Mouse (Mus musculus): ENCODE results near the gene Isca1.
"Not testable (repeated sequence)": the region's sequence is repeated elsewhere in the genome, so short reads cannot be mapped to it uniquely, and the experiment has no call there.

Isca1 gene

DNA sequence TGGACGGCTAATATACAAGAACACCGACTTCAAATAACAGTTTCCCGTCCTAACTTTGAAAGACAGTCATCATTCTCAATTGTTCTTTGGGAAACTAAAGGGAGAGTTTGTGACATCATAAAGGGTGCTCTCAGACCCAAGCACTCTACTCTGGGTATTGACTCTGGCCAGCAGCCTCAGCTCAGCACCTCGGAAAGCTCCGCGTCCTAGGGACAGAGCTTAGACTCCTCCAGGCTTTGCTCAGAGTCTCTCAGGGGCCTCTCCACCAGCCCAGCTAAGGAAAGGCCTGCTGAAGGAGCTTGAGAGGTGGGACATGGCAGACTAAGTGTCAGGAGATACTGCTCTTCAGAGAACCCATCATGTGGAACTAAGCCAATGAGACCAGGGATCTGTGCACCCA lies 23.4 kb downstream of the Isca1 start:
- DNase-seq = peak; percentile 21

DNA sequence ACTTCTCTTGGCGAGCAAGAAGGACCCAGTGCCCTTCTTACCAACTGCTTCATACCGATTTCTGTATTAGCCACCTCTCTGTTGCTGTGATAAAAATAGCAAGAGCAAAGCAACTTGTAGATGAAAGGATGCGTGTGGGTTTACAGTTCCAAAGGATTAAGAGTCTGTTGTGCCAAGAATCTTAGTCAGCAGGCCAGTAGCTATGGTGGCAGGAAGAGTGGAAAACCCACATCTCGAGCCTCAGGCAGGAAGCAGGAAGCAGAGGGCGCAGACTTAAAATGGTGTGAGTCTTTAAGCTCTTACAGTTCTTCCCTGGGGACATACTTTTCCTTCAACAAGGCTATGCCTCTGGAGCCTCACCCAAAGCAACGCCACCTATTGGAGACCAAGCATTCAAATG lies 24.1 kb downstream of the Isca1 start:
- DNase-seq = no peak

DNA sequence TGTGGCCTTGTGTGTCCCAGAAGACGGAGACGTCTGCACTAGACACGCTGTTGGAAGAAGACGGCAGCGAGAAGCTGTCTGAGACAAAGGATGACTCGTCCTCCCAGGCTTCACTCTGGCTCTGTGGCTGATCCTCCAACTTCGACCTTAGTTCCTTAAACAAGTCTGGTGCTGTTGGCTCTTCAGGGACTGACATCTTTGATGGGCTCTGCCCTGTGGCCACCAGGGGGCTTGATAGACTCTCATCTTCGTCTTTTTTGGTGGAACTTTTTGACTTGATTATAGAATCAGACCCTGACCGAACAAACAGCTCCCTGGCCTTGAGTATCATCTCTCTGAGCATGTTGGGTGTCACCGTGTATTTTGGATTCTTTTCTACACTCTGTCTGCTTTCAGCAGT lies 27.9 kb downstream of the Isca1 start:
- peak; percentile 63 for DNase-seq

GRCm38 (mm10) chr13:59741096-59741495 lies 28.5 kb downstream of the Isca1 start:
- DNase-seq = peak; percentile 41

DNA sequence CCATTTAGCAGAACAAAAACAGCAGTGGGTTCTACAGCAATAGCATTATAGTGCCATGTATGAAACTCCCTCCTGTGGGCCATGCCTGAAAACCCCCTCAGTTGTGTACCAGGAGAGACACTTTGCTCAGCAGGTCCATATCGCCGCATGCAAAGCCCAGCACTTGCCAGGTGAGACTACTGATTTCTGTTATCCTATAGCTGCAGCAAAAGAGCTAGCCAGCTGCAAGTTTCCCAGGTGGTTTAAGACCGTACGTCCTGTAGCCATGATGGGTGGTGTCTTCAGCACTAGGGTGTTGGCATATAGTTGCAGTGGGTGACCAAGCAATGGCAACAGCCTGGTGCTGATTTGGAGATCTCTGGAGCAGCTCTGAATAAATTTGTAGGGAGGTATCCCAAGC lies 30.2 kb downstream of the Isca1 start:
- DNase-seq = no peak

DNA sequence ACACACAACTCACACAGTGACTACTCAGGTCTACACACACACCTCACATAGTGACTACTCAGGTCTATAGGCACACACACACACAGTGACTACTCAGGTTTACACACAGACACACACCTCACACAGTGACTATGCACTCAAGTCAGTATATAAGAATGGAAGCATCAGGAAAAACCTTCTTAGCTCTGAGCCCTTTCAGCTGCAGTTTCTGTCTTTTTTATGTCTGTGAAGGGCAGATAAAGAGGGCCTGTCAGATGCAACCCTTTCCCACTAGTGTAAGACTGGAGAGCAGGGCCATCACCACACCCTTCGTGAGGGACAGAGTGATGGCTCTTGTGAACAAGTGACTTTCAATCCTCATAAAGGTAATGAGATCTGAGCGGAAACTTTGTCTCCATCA lies 31.2 kb downstream of the Isca1 start:
- no peak for DNase-seq

DNA sequence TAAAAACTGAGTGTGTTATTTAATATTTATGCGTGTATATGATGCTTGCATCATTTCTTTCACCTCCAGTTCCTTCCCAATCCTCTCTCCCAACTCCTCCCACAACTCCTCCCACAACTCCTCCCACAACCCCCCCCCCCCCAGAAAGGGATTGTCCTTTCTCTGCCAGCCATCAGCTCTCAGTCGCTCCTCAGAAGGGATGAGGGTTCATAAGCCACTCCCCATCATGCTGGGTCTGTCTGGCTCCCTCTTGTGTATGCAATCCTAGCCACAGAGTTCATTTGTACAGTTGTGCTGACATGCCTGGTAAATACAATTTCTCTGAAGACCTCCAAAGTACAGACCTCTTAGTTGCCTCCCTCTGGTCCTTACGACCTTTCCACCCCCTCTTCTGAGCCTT lies 34.4 kb downstream of the Isca1 start:
- peak; percentile 29 for DNase-seq

- DNase-seq = not testable (repeated sequence)
Measured at GRCm38 (mm10) chr13:59734347-59734746, 35.3 kb downstream of the Isca1 start.

- DNase-seq = no peak
Measured at GRCm38 (mm10) chr13:59733936-59734335, 35.7 kb downstream of the Isca1 start.

GRCm38 (mm10) chr13:59731652-59732051 lies 38.0 kb downstream of the Isca1 start, which contains the start of gene Spata31d1d:
Spata31d1d (minus strand) TSS chr13:59731752.
- DNase-seq = no peak

DNA sequence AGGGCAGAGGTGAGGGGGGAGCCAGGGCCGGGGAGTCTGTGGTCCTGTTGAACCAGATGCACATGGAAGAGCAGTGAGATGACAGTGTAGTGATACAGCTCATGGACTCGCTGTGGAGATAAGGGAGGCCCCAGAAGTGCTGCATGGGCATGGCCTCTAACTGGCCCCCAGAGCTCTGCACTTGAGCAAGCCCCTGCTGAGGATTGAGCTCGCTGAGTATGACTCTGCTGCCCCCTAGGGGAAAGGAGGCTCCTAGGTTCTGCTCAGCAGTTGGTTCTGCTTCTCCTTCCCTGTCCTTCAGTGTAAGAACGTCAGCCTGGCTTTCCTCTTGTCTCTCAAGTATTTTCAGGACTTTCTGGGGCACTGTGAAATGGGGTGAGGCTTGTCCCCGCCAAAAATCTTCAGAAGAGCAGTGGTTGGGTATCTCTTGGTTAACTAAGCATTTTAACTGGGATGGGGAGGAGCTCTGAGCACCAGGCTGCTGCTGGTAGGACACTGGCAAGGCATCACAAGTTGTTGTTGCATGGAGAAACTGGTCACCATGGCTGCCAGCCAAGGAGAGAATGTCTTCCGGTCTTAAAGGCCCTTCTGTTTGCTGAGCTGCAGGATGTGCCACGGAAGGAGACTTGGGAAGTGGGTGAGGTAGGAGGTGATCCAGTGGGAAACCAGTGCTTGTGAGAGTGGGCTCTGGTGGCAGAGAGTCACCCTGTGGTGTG lies 41.1 kb downstream of the Isca1 start:
- DNase-seq = peak; percentile 92

GRCm38 (mm10) chr13:59726139-59726867 lies 43.3 kb downstream of the Isca1 start:
- DNase-seq = no peak

DNA sequence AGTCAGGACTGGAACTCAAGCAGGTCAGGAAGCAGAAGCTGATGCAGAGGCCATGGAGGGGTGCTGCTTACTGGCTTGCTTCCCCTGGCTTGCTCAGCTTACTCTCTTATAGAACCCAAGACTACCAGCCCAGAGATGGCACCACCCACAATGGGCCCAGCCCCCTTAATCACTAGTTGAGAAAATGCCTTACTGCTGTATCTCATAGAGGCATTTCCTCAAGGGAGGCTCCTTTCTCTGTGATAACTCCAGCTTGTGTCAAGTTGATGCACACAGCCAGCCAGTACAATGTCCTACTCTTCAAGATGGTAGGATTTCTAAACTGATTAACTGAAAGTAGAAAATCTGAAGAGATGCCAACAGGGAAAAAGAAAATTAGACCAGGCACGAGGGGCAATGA lies 47.5 kb downstream of the Isca1 start:
- not testable (repeated sequence) for DNase-seq

GRCm38 (mm10) chr13:59719475-59719874 lies 50.1 kb downstream of the Isca1 start:
- no peak for DNase-seq

DNA sequence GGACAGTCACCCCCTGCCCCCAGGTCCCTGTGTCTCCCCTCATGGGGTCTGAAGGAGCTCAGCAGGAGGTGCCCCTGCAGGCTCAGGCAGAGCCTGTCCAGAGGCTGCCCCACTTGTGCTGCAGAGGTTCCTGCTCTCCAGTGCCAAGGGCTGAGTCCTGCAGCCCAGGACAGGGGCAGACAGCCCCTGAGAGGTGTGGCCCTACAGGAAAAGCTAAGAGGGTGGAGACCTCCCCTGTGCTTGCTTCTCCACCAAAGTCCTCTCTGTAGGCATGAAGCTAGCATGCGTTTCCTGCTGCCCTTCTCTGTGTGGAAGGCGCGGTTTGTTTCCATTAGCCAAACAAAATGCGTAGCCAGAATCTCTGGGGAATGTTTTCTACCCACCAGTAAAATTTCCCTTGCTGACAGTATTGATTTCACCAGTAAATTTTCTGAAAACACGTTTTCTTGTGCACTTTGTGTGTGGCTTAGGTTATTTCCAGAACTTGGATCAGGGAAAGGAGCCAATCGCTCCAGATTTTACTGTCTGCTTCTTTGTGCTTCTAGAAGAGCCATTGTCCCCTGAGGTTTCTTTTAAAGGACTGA lies 50.7 kb downstream of the Isca1 start:
- DNase-seq = peak; percentile 61

DNA sequence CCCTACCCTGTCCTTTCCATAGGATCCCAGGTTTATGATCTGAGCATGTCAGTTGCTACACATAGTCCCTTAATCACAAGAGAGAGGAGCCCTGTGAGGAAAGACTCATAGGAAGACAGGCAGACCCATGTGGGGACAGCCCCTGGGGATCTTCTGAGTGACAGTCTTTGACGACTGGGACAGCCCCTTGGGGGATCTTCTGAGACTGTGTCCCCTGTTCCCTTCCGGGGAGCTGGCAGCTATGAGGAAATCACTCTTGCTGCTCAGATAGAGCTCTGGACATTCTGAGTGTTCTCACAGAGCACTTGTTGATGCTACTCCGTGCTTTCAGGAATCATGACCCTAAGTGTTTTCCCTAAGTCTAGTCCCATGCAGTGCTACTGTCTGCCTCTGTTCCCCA lies 55.9 kb downstream of the Isca1 start:
- no peak for DNase-seq

DNA sequence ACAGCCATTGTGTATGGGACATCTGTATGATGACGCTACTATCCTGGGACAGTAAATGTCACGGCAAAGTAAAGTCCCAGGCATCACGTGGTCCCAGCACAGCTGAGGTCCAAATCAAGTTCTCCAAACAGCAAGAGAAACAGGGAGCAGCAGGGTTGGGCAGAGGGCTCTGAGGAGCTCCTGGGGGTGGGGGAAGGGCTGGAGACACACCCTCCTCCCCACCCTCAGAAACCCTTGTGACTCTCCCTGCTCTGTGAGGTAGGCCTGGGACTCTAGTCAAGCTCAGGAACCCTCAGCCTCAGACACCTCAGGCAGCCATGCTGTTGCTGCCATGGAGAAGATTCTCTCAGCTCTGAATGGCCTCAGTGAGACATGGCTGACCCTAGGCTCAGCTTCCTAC lies 57.6 kb downstream of the Isca1 start, which contains the start of gene Spata31d1b:
Gene Spata31d1b (plus strand): TSS at position 301 of the 400 bp plus-strand sequence.
- DNase-seq = not testable (repeated sequence)

- DNase-seq = no peak
Measured at GRCm38 (mm10) chr13:59710230-59710629, 59.4 kb downstream of the Isca1 start, which contains the start of gene Spata31d1a. Spata31d1a (minus strand) TSS chr13:59710330.

All from lung, postnatal 10 days (tissue).